Mouse (Mus musculus): ENCODE data around the gene Vezf1. TPM values are rescaled to one million over a fixed set of nuclear protein-coding genes. Genes with fewer than 3 reads are reported as not detected.

Gene Vezf1
- total and polyA plus RNA-seq, 3 experiments, result 15.8 to 78.3 (median 60.2) TPM

GRCm38 (mm10) chr11:88049732-88050131 lies 18.3 kb upstream of the Vezf1 start:
- DNase-seq (ENCODE audit: low spot score), result no peak
- ATAC-seq (ENCODE audit: extremely low read depth, insufficient number of reproducible peaks, low FRiP score, poor library complexity, severe bottlenecking), result no peak

GRCm38 (mm10) chr11:88052638-88053037 lies 15.4 kb upstream of the Vezf1 start:
- Histone ChIP-seq H3K9me3 (replicated peaks) (no peaks in the 10 kb centered on the region), H3K4me3 (ENCODE audit: low read depth, low read length) (no peak overlapping the region), H3K36me3 (replicated peaks) (peaks cover 60% of the 10 kb centered on the region), H3K4me1 (ENCODE audit: insufficient read depth, low read depth, low read length) (peaks cover 25% of the 10 kb centered on the region), H3K27me3 (ENCODE audit: insufficient read depth, low read length) (no peaks in the 10 kb centered on the region)
- TF ChIP-seq GATA2 (IDR thresholded peaks at IDR 0.05; ENCODE audit: borderline replicate concordance, low read depth, low read length) (no peak), GATA1 (IDR thresholded peaks at IDR 0.05; ENCODE audit: borderline replicate concordance, low read length) (no peak), TAL1 (conservative IDR thresholded peaks at IDR 0.05; ENCODE audit: low read depth, low read length) (no peak), POLR2AphosphoS5 (IDR thresholded peaks at IDR 0.05; ENCODE audit: insufficient replicate concordance, low read depth, low read length) (no peak), CTCF (IDR thresholded peaks at IDR 0.05; ENCODE audit: low read depth, low read length) (no peak)
- DNase-seq (ENCODE audit: low spot score), result no peak
- ATAC-seq (ENCODE audit: extremely low read depth, insufficient number of reproducible peaks, low FRiP score, poor library complexity, severe bottlenecking), result no peak

More at GRCm38 (mm10) chr11:88049732-88050131, 18.3 kb upstream of the Vezf1 start:
- TF ChIP-seq TAL1 (conservative IDR thresholded peaks at IDR 0.05; ENCODE audit: low read depth, low read length) (no peak), POLR2AphosphoS5 (IDR thresholded peaks at IDR 0.05; ENCODE audit: insufficient replicate concordance, low read depth, low read length) (no peak), GATA2 (IDR thresholded peaks at IDR 0.05; ENCODE audit: borderline replicate concordance, low read depth, low read length) (no peak), GATA1 (IDR thresholded peaks at IDR 0.05; ENCODE audit: borderline replicate concordance, low read length) (no peak), CTCF (IDR thresholded peaks at IDR 0.05; ENCODE audit: low read depth, low read length) (no peak)
- H3K4me1 ChIP-seq (ENCODE audit: insufficient read depth, low read depth, low read length), result peaks cover 35% of the 10 kb centered on the region
- H3K4me3 ChIP-seq (ENCODE audit: low read depth, low read length), result peak overlapping the region; percentile 93
- H3K36me3 ChIP-seq (replicated peaks), result peaks cover 44% of the 10 kb centered on the region
- H3K27me3 ChIP-seq (ENCODE audit: insufficient read depth, low read length), result no peaks in the 10 kb centered on the region
- H3K9me3 ChIP-seq (replicated peaks), result no peaks in the 10 kb centered on the region

GRCm38 (mm10) chr11:88053821-88054220 lies 14.3 kb upstream of the Vezf1 start:
- Histone ChIP-seq H3K36me3 (replicated peaks) (peaks cover 56% of the 10 kb centered on the region), H3K9me3 (replicated peaks) (no peaks in the 10 kb centered on the region), H3K4me1 (ENCODE audit: insufficient read depth, low read depth, low read length) (peaks cover 25% of the 10 kb centered on the region), H3K4me3 (ENCODE audit: low read depth, low read length) (no peak overlapping the region), H3K27me3 (ENCODE audit: insufficient read depth, low read length) (no peaks in the 10 kb centered on the region)
- ATAC-seq (ENCODE audit: extremely low read depth, insufficient number of reproducible peaks, low FRiP score, poor library complexity, severe bottlenecking), result no peak
- DNase-seq (ENCODE audit: low spot score), result no peak
- TF ChIP-seq TAL1 (conservative IDR thresholded peaks at IDR 0.05; ENCODE audit: low read depth, low read length), result no peak
- no peak for TF ChIP-seq GATA2 (IDR thresholded peaks at IDR 0.05; ENCODE audit: borderline replicate concordance, low read depth, low read length)
- no peak for TF ChIP-seq CTCF (IDR thresholded peaks at IDR 0.05; ENCODE audit: low read depth, low read length)
- no peak for TF ChIP-seq GATA1 (IDR thresholded peaks at IDR 0.05; ENCODE audit: borderline replicate concordance, low read length)
- TF ChIP-seq POLR2AphosphoS5 (IDR thresholded peaks at IDR 0.05; ENCODE audit: insufficient replicate concordance, low read depth, low read length), result no peak

GRCm38 (mm10) chr11:88054589-88054988 lies 13.5 kb upstream of the Vezf1 start:
- Histone ChIP-seq H3K27me3 (ENCODE audit: insufficient read depth, low read length) (no peaks in the 10 kb centered on the region), H3K9me3 (replicated peaks) (no peaks in the 10 kb centered on the region), H3K4me1 (ENCODE audit: insufficient read depth, low read depth, low read length) (peaks cover 25% of the 10 kb centered on the region), H3K36me3 (replicated peaks) (peaks cover 48% of the 10 kb centered on the region), H3K4me3 (ENCODE audit: low read depth, low read length) (no peak overlapping the region)
- TF ChIP-seq CTCF (IDR thresholded peaks at IDR 0.05; ENCODE audit: low read depth, low read length) (peak; percentile 38; the same call in 1 of the 2 replicates), GATA1 (IDR thresholded peaks at IDR 0.05; ENCODE audit: borderline replicate concordance, low read length) (no peak)
- ATAC-seq (ENCODE audit: extremely low read depth, insufficient number of reproducible peaks, low FRiP score, poor library complexity, severe bottlenecking) (no peak), DNase-seq (ENCODE audit: low spot score) (peak; percentile 20)

- ATAC-seq (ENCODE audit: extremely low read depth, insufficient number of reproducible peaks, low FRiP score, poor library complexity, severe bottlenecking), result no peak
- TF ChIP-seq GATA2 (IDR thresholded peaks at IDR 0.05; ENCODE audit: borderline replicate concordance, low read depth, low read length) (no peak), CTCF (IDR thresholded peaks at IDR 0.05; ENCODE audit: low read depth, low read length) (no peak)
- Histone ChIP-seq H3K27me3 (ENCODE audit: insufficient read depth, low read length) (no peaks in the 10 kb centered on the region), H3K4me3 (ENCODE audit: low read depth, low read length) (no peak overlapping the region), H3K9me3 (replicated peaks) (no peaks in the 10 kb centered on the region), H3K4me1 (ENCODE audit: insufficient read depth, low read depth, low read length) (peaks cover 17% of the 10 kb centered on the region), H3K36me3 (replicated peaks) (peaks cover 39% of the 10 kb centered on the region)
- no peak for DNase-seq (ENCODE audit: low spot score)
Measured at GRCm38 (mm10) chr11:88055777-88056176, 12.3 kb upstream of the Vezf1 start.

GRCm38 (mm10) chr11:88057788-88058187 lies 10.3 kb upstream of the Vezf1 start:
- ATAC-seq (ENCODE audit: extremely low read depth, insufficient number of reproducible peaks, low FRiP score, poor library complexity, severe bottlenecking), result no peak
- Histone ChIP-seq H3K36me3 (replicated peaks) (peaks cover 31% of the 10 kb centered on the region), H3K4me1 (ENCODE audit: insufficient read depth, low read depth, low read length) (peaks cover 10% of the 10 kb centered on the region), H3K4me3 (ENCODE audit: low read depth, low read length) (no peak overlapping the region), H3K9me3 (replicated peaks) (no peaks in the 10 kb centered on the region), H3K27me3 (ENCODE audit: insufficient read depth, low read length) (no peaks in the 10 kb centered on the region)
- no peak for TF ChIP-seq GATA2 (IDR thresholded peaks at IDR 0.05; ENCODE audit: borderline replicate concordance, low read depth, low read length)
- no peak for DNase-seq (ENCODE audit: low spot score)

GRCm38 (mm10) chr11:88059141-88059540 lies 8.9 kb upstream of the Vezf1 start:
- H3K9me3 ChIP-seq (replicated peaks), result no peaks in the 10 kb centered on the region
- ATAC-seq (ENCODE audit: extremely low read depth, insufficient number of reproducible peaks, low FRiP score, poor library complexity, severe bottlenecking) (peak; percentile 54; the same call in 1 of the 2 replicates), DNase-seq (ENCODE audit: low spot score) (peak; percentile 53)
- no peaks in the 10 kb centered on the region for H3K27me3 ChIP-seq (ENCODE audit: insufficient read depth, low read length)
- peaks cover 6% of the 10 kb centered on the region for H3K4me1 ChIP-seq (ENCODE audit: insufficient read depth, low read depth, low read length)
- TF ChIP-seq CTCF (IDR thresholded peaks at IDR 0.05; ENCODE audit: low read depth, low read length) (peak; percentile 73), TAL1 (conservative IDR thresholded peaks at IDR 0.05; ENCODE audit: low read depth, low read length) (no peak)
- no peak overlapping the region for H3K4me3 ChIP-seq (ENCODE audit: low read depth, low read length)
- H3K36me3 ChIP-seq (replicated peaks), result peaks cover 25% of the 10 kb centered on the region
